Mouse (Mus musculus): ENCODE results near the gene Filip1. TPM values are rescaled to one million over a fixed set of nuclear protein-coding genes. Genes with fewer than 3 reads are reported as not detected.

Filip1 gene
- polyA plus RNA-seq, 1 experiment from 2014 or later = 5.3 TPM

GRCm38 (mm10) chr9:79947973-79948372, 64.7 kb downstream of the Filip1 start:
- Histone ChIP-seq H3K27ac (ENCODE audit: low read depth, low read length) (no peak overlapping the region), H3K4me1 (replicated peaks; ENCODE audit: control insufficient read depth, insufficient read depth, low read length) (no peaks in the 10 kb centered on the region), H3K27me3 (replicated peaks; ENCODE audit: control insufficient read depth, insufficient read depth, low read length) (no peaks in the 10 kb centered on the region), H3K36me3 (ENCODE audit: control insufficient read depth, insufficient read depth) (no peaks in the 10 kb centered on the region), H3K4me3 (ENCODE audit: low read depth, low read length) (no peak overlapping the region), H3K4me2 (replicated peaks; ENCODE audit: low read depth) (no peak overlapping the region), H3K9ac (ENCODE audit: low read depth, low read length) (no peak overlapping the region), H3K9me3 (ENCODE audit: control insufficient read depth) (no peaks in the 10 kb centered on the region)
- 40% methylated on average over 2 of the region's 2 CpGs for WGBS
- no peak for ATAC-seq
- TF ChIP-seq CTCF (IDR thresholded peaks at IDR 0.05; ENCODE audit: low read depth) = no peak

DNA sequence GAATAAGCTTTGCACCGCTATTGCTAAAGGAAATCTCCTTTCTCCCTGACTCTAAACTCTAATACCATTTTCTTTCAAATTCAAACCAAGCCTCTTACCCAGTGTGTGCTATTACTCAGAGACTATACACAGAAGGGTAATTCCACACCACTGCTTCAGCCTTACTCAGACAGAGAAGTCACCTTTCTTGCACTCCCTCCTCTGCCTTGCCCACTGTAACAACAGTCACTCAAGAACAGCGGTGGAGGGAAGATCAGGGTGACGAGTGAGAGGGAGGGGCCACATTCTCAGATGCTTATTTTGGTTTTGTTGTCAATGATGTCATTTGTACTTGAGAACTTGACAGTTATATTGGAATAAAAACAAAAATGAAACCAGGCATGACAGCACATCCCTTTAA, 65.2 kb downstream of the Filip1 start:
- H3K36me3 ChIP-seq (ENCODE audit: control insufficient read depth, insufficient read depth) = no peaks in the 10 kb centered on the region
- WGBS = 84% methylated on average over 3 of the region's 3 CpGs
- no peak overlapping the region for H3K9ac ChIP-seq (ENCODE audit: low read depth, low read length)
- H3K4me2 ChIP-seq (replicated peaks; ENCODE audit: low read depth) = no peak overlapping the region
- TF ChIP-seq CTCF (IDR thresholded peaks at IDR 0.05; ENCODE audit: low read depth) = no peak
- no peaks in the 10 kb centered on the region for H3K9me3 ChIP-seq (ENCODE audit: control insufficient read depth)
- ATAC-seq = no peak
- H3K27me3 ChIP-seq (replicated peaks; ENCODE audit: control insufficient read depth, insufficient read depth, low read length) = no peaks in the 10 kb centered on the region
- no peaks in the 10 kb centered on the region for H3K4me1 ChIP-seq (replicated peaks; ENCODE audit: control insufficient read depth, insufficient read depth, low read length)
- no peak overlapping the region for H3K27ac ChIP-seq (ENCODE audit: low read depth, low read length)
- H3K4me3 ChIP-seq (ENCODE audit: low read depth, low read length) = no peak overlapping the region

GRCm38 (mm10) chr9:79944872-79945271, 67.8 kb downstream of the Filip1 start:
- Histone ChIP-seq H3K4me1 (replicated peaks; ENCODE audit: control insufficient read depth, insufficient read depth, low read length) (no peaks in the 10 kb centered on the region), H3K9me3 (ENCODE audit: control insufficient read depth) (no peaks in the 10 kb centered on the region), H3K4me3 (ENCODE audit: low read depth, low read length) (no peak overlapping the region), H3K9ac (ENCODE audit: low read depth, low read length) (no peak overlapping the region), H3K27me3 (replicated peaks; ENCODE audit: control insufficient read depth, insufficient read depth, low read length) (no peaks in the 10 kb centered on the region), H3K36me3 (ENCODE audit: control insufficient read depth, insufficient read depth) (no peaks in the 10 kb centered on the region), H3K4me2 (replicated peaks; ENCODE audit: low read depth) (peak overlapping the region; percentile 30; the same call in 1 of the 2 replicates), H3K27ac (ENCODE audit: low read depth, low read length) (no peak overlapping the region)
- WGBS = 30% methylated on average over 6 of the region's 6 CpGs
- no peak for TF ChIP-seq CTCF (IDR thresholded peaks at IDR 0.05; ENCODE audit: low read depth)
- ATAC-seq = no peak

- ATAC-seq = no peak
- Histone ChIP-seq H3K27me3 (replicated peaks; ENCODE audit: control insufficient read depth, insufficient read depth, low read length) (no peaks in the 10 kb centered on the region), H3K36me3 (ENCODE audit: control insufficient read depth, insufficient read depth) (no peaks in the 10 kb centered on the region), H3K9ac (ENCODE audit: low read depth, low read length) (no peak overlapping the region), H3K4me1 (replicated peaks; ENCODE audit: control insufficient read depth, insufficient read depth, low read length) (no peaks in the 10 kb centered on the region), H3K27ac (ENCODE audit: low read depth, low read length) (no peak overlapping the region; the same call in 1 of the 2 replicates), H3K4me2 (replicated peaks; ENCODE audit: low read depth) (no peak overlapping the region), H3K9me3 (ENCODE audit: control insufficient read depth) (no peaks in the 10 kb centered on the region), H3K4me3 (ENCODE audit: low read depth, low read length) (no peak overlapping the region)
- 39% methylated on average over 10 of the region's 10 CpGs for WGBS
- no peak for TF ChIP-seq CTCF (IDR thresholded peaks at IDR 0.05; ENCODE audit: low read depth)
Measured at GRCm38 (mm10) chr9:79943986-79944385, 68.7 kb downstream of the Filip1 start.

GRCm38 (mm10) chr9:79938416-79939206, 74.0 kb downstream of the Filip1 start:
- H3K4me2 ChIP-seq (replicated peaks; ENCODE audit: low read depth) = no peak overlapping the region
- no peak overlapping the region for H3K27ac ChIP-seq (ENCODE audit: low read depth, low read length)
- no peak overlapping the region for H3K9ac ChIP-seq (ENCODE audit: low read depth, low read length)
- H3K9me3 ChIP-seq (ENCODE audit: control insufficient read depth) = no peaks in the 10 kb centered on the region
- no peak for TF ChIP-seq CTCF (IDR thresholded peaks at IDR 0.05; ENCODE audit: low read depth)
- H3K27me3 ChIP-seq (replicated peaks; ENCODE audit: control insufficient read depth, insufficient read depth, low read length) = no peaks in the 10 kb centered on the region
- no peaks in the 10 kb centered on the region for H3K36me3 ChIP-seq (ENCODE audit: control insufficient read depth, insufficient read depth)
- no peaks in the 10 kb centered on the region for H3K4me1 ChIP-seq (replicated peaks; ENCODE audit: control insufficient read depth, insufficient read depth, low read length)
- no peak for ATAC-seq
- no peak overlapping the region for H3K4me3 ChIP-seq (ENCODE audit: low read depth, low read length)
- 68% methylated on average over 11 of the region's 11 CpGs for WGBS

- no peak for ATAC-seq
- no peak for TF ChIP-seq CTCF (IDR thresholded peaks at IDR 0.05; ENCODE audit: low read depth)
Measured at GRCm38 (mm10) chr9:79937570-79937969, 75.1 kb downstream of the Filip1 start.

More at GRCm38 (mm10) chr9:79937570-79937969, 75.1 kb downstream of the Filip1 start:
- no peaks in the 10 kb centered on the region for H3K36me3 ChIP-seq (ENCODE audit: control insufficient read depth, insufficient read depth)
- H3K9ac ChIP-seq (ENCODE audit: low read depth, low read length) = no peak overlapping the region
- H3K4me3 ChIP-seq (ENCODE audit: low read depth, low read length) = no peak overlapping the region
- no peaks in the 10 kb centered on the region for H3K4me1 ChIP-seq (replicated peaks; ENCODE audit: control insufficient read depth, insufficient read depth, low read length)
- 83% methylated on average over 6 of the region's 6 CpGs for WGBS
- H3K9me3 ChIP-seq (ENCODE audit: control insufficient read depth) = no peaks in the 10 kb centered on the region
- H3K27me3 ChIP-seq (replicated peaks; ENCODE audit: control insufficient read depth, insufficient read depth, low read length) = no peaks in the 10 kb centered on the region
- H3K27ac ChIP-seq (ENCODE audit: low read depth, low read length) = no peak overlapping the region
- no peak overlapping the region for H3K4me2 ChIP-seq (replicated peaks; ENCODE audit: low read depth)

Measured in intestine, postnatal 0 days (tissue).